Mouse (Mus musculus) urinary bladder, adult 18-20 months (tissue): ENCODE data around the gene Ppp1r37.
A peak's percentile ranks its signal among the peaks of the same experiment; 100 is the strongest.

Experiments used
- DNase-seq, 2 experiments: peaks; one replicate each; pipeline ENCODE4 v3.0.0; 2022; ENCODE audit warnings: low spot score in 2 of 2, mixed read lengths in 2 of 2

The Ppp1r37 gene

DNA sequence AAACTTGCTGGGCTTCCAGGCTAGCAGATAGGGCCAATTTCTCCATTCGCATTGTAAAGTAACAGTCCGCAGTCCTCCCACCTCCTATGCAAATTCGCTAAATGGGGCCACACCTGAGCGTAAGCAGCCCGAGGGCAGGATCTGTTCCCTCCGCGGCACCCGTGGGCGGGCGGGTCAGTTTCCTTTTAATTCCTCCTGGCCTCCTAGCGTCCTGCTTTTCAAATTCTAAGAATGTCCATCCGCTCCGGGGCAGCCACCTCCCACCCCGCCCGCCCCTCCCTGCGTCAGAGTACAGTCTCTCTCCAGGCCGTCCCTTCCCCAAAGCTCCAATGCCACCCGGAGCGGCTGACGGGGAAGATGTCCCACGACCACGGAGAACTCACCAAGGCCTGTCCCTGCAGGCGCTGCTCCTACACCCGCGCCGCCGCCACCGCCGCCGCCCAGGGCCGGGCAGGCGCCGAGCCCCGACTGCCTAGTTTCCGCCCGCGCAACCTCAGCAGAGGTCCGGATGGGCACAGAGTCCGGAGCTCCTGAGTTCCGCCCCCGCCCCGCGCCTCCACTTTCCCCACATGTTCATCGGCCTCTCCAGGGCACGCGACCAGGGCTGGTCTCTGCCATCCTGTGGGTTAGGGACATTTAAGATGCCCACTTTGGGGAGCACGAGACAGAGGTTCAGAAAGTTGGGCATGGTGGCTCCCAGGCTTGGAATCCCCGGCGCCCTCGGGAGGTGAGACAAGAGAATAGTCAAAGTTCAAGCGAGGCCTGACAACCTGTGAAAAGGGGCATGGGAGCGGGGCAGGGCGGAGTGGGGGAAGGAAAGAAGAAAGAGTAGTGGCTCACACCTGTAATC lies 10.3 kb upstream of the Ppp1r37 start:
- DNase-seq = peak; percentile 60 to 77

DNA sequence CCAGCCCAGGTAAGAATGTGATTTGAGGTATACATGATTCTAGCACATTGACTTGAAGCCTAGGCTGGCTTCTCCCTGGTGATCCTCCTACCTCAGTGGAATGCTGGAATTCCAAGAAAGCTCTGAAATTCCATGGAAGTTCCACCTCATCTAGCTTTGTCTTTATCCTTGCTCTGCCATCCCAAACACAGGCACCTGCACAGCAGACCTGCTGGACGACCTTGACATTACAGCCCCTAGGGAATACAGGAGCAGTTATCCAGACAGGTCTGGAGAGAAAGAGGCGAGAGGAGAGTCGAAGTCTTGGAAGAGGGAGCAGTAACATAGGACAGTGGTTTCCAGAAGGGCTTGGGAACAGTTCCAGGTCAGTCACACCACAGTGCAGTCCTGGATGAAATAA lies 6.8 kb upstream of the Ppp1r37 start:
- no peak for DNase-seq

- no peak for DNase-seq
Observed at GRCm38 (mm10) chr7:19567426-19567825, 4.5 kb upstream of the Ppp1r37 start.

GRCm38 (mm10) chr7:19565803-19566202 lies 2.9 kb upstream of the Ppp1r37 start:
- DNase-seq = no peak

DNA sequence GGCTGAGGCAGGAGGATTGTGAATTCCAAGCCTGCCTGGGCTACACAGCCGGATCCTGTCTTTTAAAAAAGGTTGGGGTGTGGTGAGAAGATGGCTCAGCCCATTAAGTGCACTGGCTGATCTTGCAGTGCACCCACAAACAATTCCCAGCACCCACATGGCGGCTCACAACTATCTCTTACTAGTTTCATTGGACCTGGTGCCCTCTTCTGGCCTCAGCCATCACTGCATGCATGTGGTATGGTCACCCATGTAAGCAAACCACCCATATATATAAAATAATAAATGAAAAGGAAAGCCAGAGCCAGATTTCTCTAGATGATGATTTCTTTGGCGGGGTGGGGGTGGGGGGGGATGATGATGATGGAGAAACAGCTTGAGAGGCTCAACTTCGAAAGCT lies 1.6 kb upstream of the Ppp1r37 start:
- DNase-seq = no peak

DNA sequence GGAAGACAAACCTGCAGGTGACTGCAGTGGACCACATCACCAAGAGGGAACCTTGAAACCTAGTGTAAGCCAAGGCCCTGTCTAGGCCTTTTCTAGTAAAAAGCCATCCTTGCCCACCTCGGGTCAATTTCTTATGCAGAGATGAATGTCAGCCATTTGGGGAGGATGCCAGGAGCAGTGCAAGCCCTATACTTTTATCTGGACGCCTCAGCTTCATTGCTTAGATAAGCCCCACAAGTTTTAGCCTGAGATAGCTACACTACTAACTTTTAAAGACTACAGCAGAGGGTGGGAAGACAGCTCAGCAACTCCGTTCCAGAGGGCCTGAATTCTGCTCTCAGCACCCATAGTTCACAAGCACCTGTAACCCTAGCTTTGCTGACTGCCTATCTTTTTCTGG lies 1.0 kb upstream of the Ppp1r37 start:
- DNase-seq = no peak

GRCm38 (mm10) chr7:19561765-19562642 lies 872 bp downstream of the Ppp1r37 start:
- peak; percentile 84 to 90 for DNase-seq

DNA sequence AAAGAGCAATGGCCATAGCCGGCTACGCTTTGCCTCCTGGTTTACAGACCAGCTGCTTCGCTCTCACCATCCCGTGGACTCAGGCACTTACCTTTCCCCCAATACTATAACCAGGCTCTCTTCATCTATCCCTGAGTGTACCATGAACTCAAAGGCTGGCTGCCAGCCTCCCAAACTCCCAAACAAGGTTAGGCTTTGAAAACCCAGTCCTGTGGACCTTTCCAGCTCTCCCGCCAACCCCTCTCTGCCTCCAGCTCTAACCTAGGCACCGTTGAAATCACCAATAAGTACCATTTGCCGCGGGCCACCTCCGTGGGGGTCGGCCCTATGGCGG lies 1.5 kb downstream of the Ppp1r37 start:
- no peak for DNase-seq

DNA sequence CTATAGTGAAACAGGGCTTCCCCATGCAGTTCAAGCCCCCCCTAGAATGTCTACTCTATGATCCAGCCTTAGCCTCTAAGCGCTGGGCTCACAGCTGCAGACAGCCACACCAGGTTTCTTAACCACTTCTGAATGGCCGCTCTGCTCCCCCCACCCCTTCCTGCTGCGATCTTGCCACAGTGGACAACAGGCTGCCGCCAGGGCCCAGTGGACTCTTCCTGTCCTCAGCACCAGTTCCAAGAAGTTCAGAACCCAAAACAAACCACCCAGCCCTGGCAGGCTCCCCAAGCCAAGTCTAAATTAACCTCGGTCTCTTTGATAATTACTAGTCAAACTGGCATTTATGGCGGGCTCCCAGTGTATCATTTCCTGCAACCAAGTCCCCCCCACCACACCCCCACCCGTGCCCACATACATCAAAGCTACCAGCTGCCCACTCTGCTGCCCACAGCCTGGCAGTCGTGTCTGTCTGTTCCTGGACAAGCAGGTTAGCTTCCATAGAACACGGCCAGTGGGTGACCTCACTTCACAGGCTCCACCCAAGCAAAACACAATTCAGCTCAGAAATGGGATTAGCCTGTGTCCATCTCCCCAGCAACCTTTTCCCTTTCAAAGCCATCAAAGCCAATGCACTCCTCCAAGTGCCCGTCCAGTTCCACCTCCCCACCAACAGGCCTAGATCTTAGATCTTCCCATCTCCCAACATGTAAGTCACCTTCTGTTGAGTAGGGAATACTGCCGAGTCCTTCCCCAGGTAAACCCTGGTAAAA lies 2.2 kb downstream of the Ppp1r37 start:
- DNase-seq = no peak

DNA sequence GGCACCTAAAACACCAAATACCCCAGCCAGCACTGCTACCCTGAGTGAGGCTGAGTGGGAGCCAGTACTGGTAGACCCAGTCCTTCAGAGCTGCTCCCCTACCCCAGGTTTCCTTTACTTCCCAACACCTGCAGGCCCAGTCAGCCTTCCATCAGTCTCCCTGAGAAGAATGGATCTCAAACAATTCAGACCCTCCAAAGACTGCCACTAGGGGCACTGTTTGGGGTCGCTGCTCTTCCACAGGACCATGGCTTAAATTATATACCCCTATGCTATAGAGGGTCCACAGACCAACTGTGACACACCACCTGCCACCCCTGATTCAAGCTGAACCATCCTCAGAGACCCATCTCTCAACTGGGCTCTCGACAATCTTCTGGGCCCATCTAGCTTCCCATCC lies 3.9 kb downstream of the Ppp1r37 start:
- DNase-seq = no peak

GRCm38 (mm10) chr7:19557982-19558900 lies 4.6 kb downstream of the Ppp1r37 start:
- DNase-seq = no peak

DNA sequence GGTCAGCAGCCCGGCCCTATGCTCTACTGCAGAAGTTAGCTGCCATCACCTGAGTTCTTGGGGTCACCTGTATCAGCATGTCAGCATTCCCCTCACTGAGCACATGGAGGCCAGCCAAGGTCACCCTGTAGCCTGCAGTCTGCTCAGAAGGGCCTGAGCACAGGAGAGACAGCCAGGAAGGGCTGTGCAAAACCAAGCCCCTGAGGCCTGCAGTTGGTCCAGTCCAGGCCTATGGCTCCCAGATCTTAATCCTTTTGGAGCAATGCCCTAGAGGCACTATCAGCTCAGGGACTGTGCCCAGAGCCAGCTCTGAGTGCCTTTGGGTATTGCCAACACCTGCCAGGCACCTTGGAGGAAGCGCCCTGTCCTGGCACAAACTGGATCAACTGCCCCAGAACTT lies 5.8 kb downstream of the Ppp1r37 start:
- no peak for DNase-seq

GRCm38 (mm10) chr7:19554168-19554567 lies 8.7 kb downstream of the Ppp1r37 start:
- DNase-seq = no peak

GRCm38 (mm10) chr7:19552443-19552842 lies 10.4 kb downstream of the Ppp1r37 start:
- DNase-seq = no peak

GRCm38 (mm10) chr7:19551634-19552033 lies 11.2 kb downstream of the Ppp1r37 start:
- DNase-seq = no peak

GRCm38 (mm10) chr7:19549394-19549793 lies 13.5 kb downstream of the Ppp1r37 start:
- no peak for DNase-seq

GRCm38 (mm10) chr7:19547344-19547969 lies 15.4 kb downstream of the Ppp1r37 start:
- no peak for DNase-seq

GRCm38 (mm10) chr7:19546007-19546406 lies 16.9 kb downstream of the Ppp1r37 start:
- no peak for DNase-seq

DNA sequence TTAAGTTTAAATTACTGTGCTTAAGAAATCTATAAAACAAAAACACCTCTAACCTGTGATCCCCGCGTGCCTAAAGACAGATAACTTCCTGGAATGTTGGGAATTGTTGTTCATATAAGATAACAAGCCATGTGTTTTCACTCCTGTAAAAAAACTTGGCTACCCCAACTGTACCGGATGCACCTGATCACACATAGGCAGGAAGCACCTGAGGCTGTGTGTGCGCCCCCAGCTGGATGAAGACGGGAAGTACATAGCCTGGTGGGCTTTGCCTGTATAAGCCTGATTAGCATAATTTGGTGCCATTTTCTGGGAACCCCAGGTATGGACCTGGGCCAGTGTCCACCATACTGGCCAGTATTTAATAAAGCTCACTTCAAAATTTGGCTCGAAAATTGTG lies 19.3 kb downstream of the Ppp1r37 start:
- no peak for DNase-seq

- DNase-seq = no peak
Observed at GRCm38 (mm10) chr7:19542155-19542691, 20.7 kb downstream of the Ppp1r37 start.
